Mouse (Mus musculus) megakaryocyte-erythroid progenitor cell, adult 5 weeks (primary cell): ENCODE results near the gene Atp2b4. TPM values are rescaled to one million over a fixed set of nuclear protein-coding genes. Genes with fewer than 3 reads are reported as not detected.

Experiments
- polyA plus RNA-seq: library from polyadenylated mRNA; stranded (reverse); fragments of >175 nt; gene quantifications from 2 replicates; pipeline ENCODE4 v1.2.3, GENCODE M21; 2012

The Atp2b4 gene
- 25.8 and 33.7 TPM in 2 replicates for polyA plus RNA-seq

GRCm38 (mm10) chr1:133800948-133801393 is at the start of gene Atp2b4:
Atp2b4 (minus strand) TSS chr1:133801041.

DNA sequence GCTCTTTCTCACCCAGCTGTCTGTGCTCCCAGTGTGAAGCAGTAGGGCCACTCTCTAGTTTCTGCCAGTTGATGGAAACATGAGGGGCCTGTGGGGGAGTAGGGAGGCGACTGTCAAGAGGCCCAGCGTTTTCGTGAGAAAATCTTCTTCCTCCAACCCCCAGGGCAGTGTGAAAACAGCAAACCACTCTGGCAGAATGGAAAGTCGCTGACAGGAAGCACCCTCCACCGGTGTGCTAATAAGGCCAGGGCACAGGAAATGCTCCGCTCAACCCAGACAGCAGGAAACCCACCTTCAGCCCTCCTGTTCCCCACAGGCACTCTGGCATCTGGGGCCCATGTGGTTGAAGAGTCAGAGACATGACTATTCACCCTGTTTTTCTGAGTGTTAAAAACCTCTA is 110.9 kb downstream of the Atp2b4 start, which contains the start of gene Lax1:
Gene Lax1, minus strand, starts transcription at position 212 of the 400 bp plus-strand sequence.

GRCm38 (mm10) chr1:133661203-133661933 is 139.5 kb downstream of the Atp2b4 start, which contains the start of gene Gm38394:
Gm38394 (minus strand) TSS chr1:133661318.

GRCm38 (mm10) chr1:133660466-133661202 is 140.2 kb downstream of the Atp2b4 start, which contains the start of gene Zbed6:
Zbed6 (minus strand) TSS chr1:133660885.

Other genes starting within 250 kb of the Atp2b4 start
- 22.4 and 42.2 TPM in 2 replicates for gene Snrpe, start 190.8 kb downstream of the Atp2b4 start, polyA plus RNA-seq
- gene Zbed6, start 140.2 kb downstream of the Atp2b4 start, polyA plus RNA-seq: not detected in 2 replicates
- gene Gm38394, start 139.7 kb downstream of the Atp2b4 start, polyA plus RNA-seq: 4.3 and 5.8 TPM in 2 replicates
- gene Lax1, start 110.9 kb downstream of the Atp2b4 start, polyA plus RNA-seq: 0.34 and 0.37 TPM in 2 replicates
- not detected in 2 replicates for gene Optc, start 107.0 kb upstream of the Atp2b4 start, polyA plus RNA-seq
- 0.03 and 0.05 TPM in 2 replicates for gene Prelp, start 120.4 kb upstream of the Atp2b4 start, polyA plus RNA-seq
- not detected in 2 replicates for gene Fmod, start 236.2 kb upstream of the Atp2b4 start, polyA plus RNA-seq